In the genomic region with DNA sequence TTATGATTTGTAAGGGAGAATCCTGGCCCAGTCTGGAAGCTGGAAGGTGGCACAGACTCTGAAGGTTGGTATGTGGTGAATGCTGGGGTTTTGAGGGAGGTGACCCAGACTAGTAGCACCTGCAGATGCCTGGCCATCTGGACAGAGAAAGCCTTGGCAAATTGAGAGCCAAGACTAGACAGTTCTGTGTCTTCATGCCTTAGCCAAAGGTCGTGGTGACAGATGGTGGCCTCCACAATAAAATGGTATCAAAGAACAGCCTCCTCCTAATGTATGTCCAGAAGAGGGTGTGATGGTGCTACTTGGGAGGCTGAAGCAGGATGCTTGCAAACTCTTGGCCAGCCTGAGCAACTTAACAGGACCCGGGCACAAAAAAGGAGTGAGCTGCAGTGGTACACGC, we compare ENCODE assay signal across 24 mouse cellular contexts. TPM values are rescaled to one million over a fixed set of nuclear protein-coding genes. Genes with fewer than 3 reads are reported as not detected.
DNase-seq lines count a peak whose midpoint lies in the region; ATAC-seq and TF ChIP-seq lines count a peak whose summit lies in the region.
"Had no signal": no experiment of that assay in that cellular context is flagged by ENCODE, and none has a peak within 500 bp of the region (broad histone marks: within the 10 kb centered on the region; RNA-seq: fewer than 3 reads in every experiment).

No protein-coding gene starts in this region.

- H3K27ac ChIP-seq in lung, postnatal 0 days (ENCODE audit: low read length) = peak overlapping the region; percentile 27; the same call in 1 of the 2 replicates
- no peak overlapping the region; the same call in 1 of the 2 replicates for H3K27ac ChIP-seq in cerebellum, adult 2 months (ENCODE audit: insufficient read depth, low read length)
- peak overlapping the region; percentile 28 for H3K27ac ChIP-seq in small intestine, adult 2 months (ENCODE audit: insufficient read depth, low read depth, low read length)
- H3K27ac ChIP-seq in limb, embryonic 10.5 days = no peak overlapping the region
- H3K27ac ChIP-seq: embryonic facial prominence, embryonic 10.5 days; forebrain, embryonic 15.5 days; hindbrain, embryonic 10.5 days; hindbrain, postnatal 0 days; liver, embryonic 14.5 days; midbrain, embryonic 13.5 days; neural tube, embryonic 12.5 days had no signal

- no peaks in the 10 kb centered on the region for H3K4me1 ChIP-seq in lung, postnatal 0 days (ENCODE audit: insufficient read depth, low read depth, low read length)
- H3K4me1 ChIP-seq in cerebellum, adult 2 months (ENCODE audit: control insufficient read depth, insufficient read depth, low read length) = peaks cover 14% of the 10 kb centered on the region
- peaks cover 15% of the 10 kb centered on the region for H3K4me1 ChIP-seq in small intestine, adult 2 months (ENCODE audit: control insufficient read depth, insufficient read depth, insufficient read length, low read length)
- H3K4me1 ChIP-seq in limb, embryonic 10.5 days = no peaks in the 10 kb centered on the region
- H3K4me1 ChIP-seq: forebrain, embryonic 15.5 days; heart, embryonic 12.5 days; midbrain, embryonic 13.5 days; neural tube, embryonic 12.5 days had no signal

- TF ChIP-seq EP300 in lung, postnatal 0 days (IDR thresholded peaks at IDR 0.05) = no peak

- H3K4me2 ChIP-seq in lung, postnatal 0 days (replicated peaks; ENCODE audit: low read depth, low read length) = no peak overlapping the region
- H3K4me2 ChIP-seq: forebrain, embryonic 15.5 days; heart, embryonic 12.5 days; midbrain, embryonic 13.5 days; neural tube, embryonic 12.5 days had no signal

- no peak for ATAC-seq in lung, postnatal 0 days
- ATAC-seq: forebrain, embryonic 15.5 days; hindbrain, postnatal 0 days; midbrain, embryonic 13.5 days had no signal

- WGBS in lung, postnatal 0 days = 54% methylated on average over 3 of the region's 3 CpGs
- 20% methylated on average over 3 of the region's 3 CpGs for WGBS in cerebellum, adult 2 months
- 29% methylated on average over 3 of the region's 3 CpGs for WGBS in small intestine, adult 2 months
- WGBS in limb, embryonic 10.5 days = 80% methylated on average over 3 of the region's 3 CpGs

- no peaks in the 10 kb centered on the region for H3K27me3 ChIP-seq in lung, postnatal 0 days (replicated peaks; ENCODE audit: insufficient read depth, low read length)
- H3K27me3 ChIP-seq in cerebellum, adult 2 months (ENCODE audit: control insufficient read depth, insufficient read depth, low read length) = no peaks in the 10 kb centered on the region
- no peaks in the 10 kb centered on the region for H3K27me3 ChIP-seq in small intestine, adult 2 months (ENCODE audit: control insufficient read depth, insufficient read depth, low read length)
- H3K27me3 ChIP-seq in limb, embryonic 10.5 days (ENCODE audit: low read depth, poor library complexity, severe bottlenecking) = no peaks in the 10 kb centered on the region
- H3K27me3 ChIP-seq: forebrain, embryonic 15.5 days; heart, embryonic 12.5 days; megakaryocyte, embryonic 14.5 days; midbrain, embryonic 13.5 days; neural tube, embryonic 12.5 days had no signal

- DNase-seq in lung, postnatal 0 days (ENCODE audit: low spot score) = no peak
- no peak for DNase-seq in lung, adult 18-20 months
- DNase-seq in cerebellum, adult 2 months = peak; percentile 81 to 91
- peak; percentile 78 to 85 for DNase-seq in cerebellum, postnatal 25 days
- no peak for DNase-seq in heart, adult 9 months (ENCODE audit: low spot score in 2 of 2)
- DNase-seq in urinary bladder, postnatal 14 days (ENCODE audit: low spot score) = no peak
- DNase-seq in limb, embryonic 10.5 days (ENCODE audit: low spot score) = no peak
- DNase-seq: adrenal gland, postnatal 36 days; heart, postnatal 10 days; kidney, adult 8-10 months; kidney, postnatal 10 days; layer of hippocampus, postnatal 36 days; retina, postnatal 1 day; thymus, postnatal 14 days had no signal

- H3K36me3 ChIP-seq in lung, postnatal 0 days (ENCODE audit: insufficient read depth, low read length) = no peaks in the 10 kb centered on the region
- no peaks in the 10 kb centered on the region for H3K36me3 ChIP-seq in small intestine, adult 2 months (ENCODE audit: control insufficient read depth, insufficient read depth, low read length)
- H3K36me3 ChIP-seq in limb, embryonic 10.5 days = no peaks in the 10 kb centered on the region
- H3K36me3 ChIP-seq: embryonic facial prominence, embryonic 10.5 days; forebrain, embryonic 15.5 days; heart, embryonic 12.5 days; hindbrain, embryonic 10.5 days; midbrain, embryonic 13.5 days; neural tube, embryonic 12.5 days had no signal

- H3K9ac ChIP-seq in lung, postnatal 0 days (replicated peaks; ENCODE audit: low read depth) = no peak overlapping the region
- H3K9ac ChIP-seq: forebrain, embryonic 15.5 days; heart, embryonic 12.5 days; liver, embryonic 14.5 days; midbrain, embryonic 13.5 days; neural tube, embryonic 12.5 days had no signal

- no peak overlapping the region for H3K4me3 ChIP-seq in lung, postnatal 0 days (ENCODE audit: low read depth, low read length)
- no peak overlapping the region for H3K4me3 ChIP-seq in cerebellum, adult 2 months (replicated peaks; ENCODE audit: insufficient read depth, low read depth, low read length)
- H3K4me3 ChIP-seq in small intestine, adult 2 months (ENCODE audit: low read depth, low read length) = no peak overlapping the region
- H3K4me3 ChIP-seq in limb, embryonic 10.5 days = no peak overlapping the region
- H3K4me3 ChIP-seq: embryonic facial prominence, embryonic 10.5 days; forebrain, embryonic 15.5 days; heart, embryonic 12.5 days; hindbrain, embryonic 10.5 days; megakaryocyte, embryonic 14.5 days; midbrain, embryonic 13.5 days; neural tube, embryonic 12.5 days had no signal

- TF ChIP-seq POLR2A in cerebellum, adult 2 months (IDR thresholded peaks at IDR 0.05; ENCODE audit: borderline replicate concordance, insufficient read depth, low read length) = no peak
- TF ChIP-seq POLR2A in small intestine, adult 2 months (IDR thresholded peaks at IDR 0.05; ENCODE audit: low read depth, low read length) = no peak

- H3K9me3 ChIP-seq in lung, postnatal 0 days (ENCODE audit: low read length) = no peaks in the 10 kb centered on the region
- H3K9me3 ChIP-seq in limb, embryonic 10.5 days (replicated peaks) = no peaks in the 10 kb centered on the region
- H3K9me3 ChIP-seq: embryonic facial prominence, embryonic 10.5 days; forebrain, embryonic 15.5 days; heart, embryonic 12.5 days; hindbrain, embryonic 10.5 days; megakaryocyte, embryonic 14.5 days; midbrain, embryonic 13.5 days; neural tube, embryonic 12.5 days had no signal

- TF ChIP-seq CTCF in lung, postnatal 0 days (IDR thresholded peaks at IDR 0.05) = no peak
- peak; percentile 17; the same call in 1 of the 2 replicates for TF ChIP-seq CTCF in cerebellum, adult 2 months (IDR thresholded peaks at IDR 0.05; ENCODE audit: borderline replicate concordance, insufficient read depth, low read depth, low read length)
- no peak for TF ChIP-seq CTCF in small intestine, adult 2 months (IDR thresholded peaks at IDR 0.05; ENCODE audit: extremely low read depth, insufficient read length, insufficient replicate concordance, low read depth, low read length)

RNA-seq across cellular contexts. Expression of a gene that starts 16.5 kb away (rescaled TPM):
- polyA plus RNA-seq in lung, postnatal 0 days (2015; fragmentation: Nextera tagmentation; extraction: Ambion mirVana) = 5.7 and 6.2 TPM in 2 replicates
- 0.77 and 0.86 TPM in 2 replicates for polyA plus RNA-seq in cerebellum, adult 2 months (2012; rRNA removed)
- polyA plus RNA-seq in small intestine, adult 2 months (2012; rRNA removed) = 9.8 and 15.5 TPM in 2 replicates
- 0.80 and 0.86 TPM in 2 replicates for polyA plus RNA-seq in limb, embryonic 10.5 days (2016; fragmentation: Nextera tagmentation; extraction: Ambion mirVana)

RNA-seq across cellular contexts. Expression of a gene that starts 28.5 kb away (rescaled TPM):
- polyA plus RNA-seq in lung, postnatal 0 days (2015; fragmentation: Nextera tagmentation; extraction: Ambion mirVana) = 21.4 and 25.5 TPM in 2 replicates
- polyA plus RNA-seq in cerebellum, adult 2 months (2012; rRNA removed) = 76.9 and 81.9 TPM in 2 replicates
- 4.2 and 7.0 TPM in 2 replicates for polyA plus RNA-seq in small intestine, adult 2 months (2012; rRNA removed)
- 15.9 and 17.9 TPM in 2 replicates for polyA plus RNA-seq in limb, embryonic 10.5 days (2016; fragmentation: Nextera tagmentation; extraction: Ambion mirVana)

RNA-seq across cellular contexts. Expression of a gene that starts 42.5 kb away (rescaled TPM):
- 58.7 and 62.4 TPM in 2 replicates for polyA plus RNA-seq in lung, postnatal 0 days (2015; fragmentation: Nextera tagmentation; extraction: Ambion mirVana)
- polyA plus RNA-seq in cerebellum, adult 2 months (2012; rRNA removed) = 86.8 and 92.5 TPM in 2 replicates
- 25.7 and 39.0 TPM in 2 replicates for polyA plus RNA-seq in small intestine, adult 2 months (2012; rRNA removed)
- 125 and 132 TPM in 2 replicates for polyA plus RNA-seq in limb, embryonic 10.5 days (2016; fragmentation: Nextera tagmentation; extraction: Ambion mirVana)

RNA-seq across cellular contexts. Expression of a gene that starts 60.0 kb away (rescaled TPM):
- polyA plus RNA-seq in lung, postnatal 0 days (2015; fragmentation: Nextera tagmentation; extraction: Ambion mirVana) = 259 and 268 TPM in 2 replicates
- polyA plus RNA-seq in cerebellum, adult 2 months (2012; rRNA removed) = 106 and 107 TPM in 2 replicates
- 63.8 and 141 TPM in 2 replicates for polyA plus RNA-seq in small intestine, adult 2 months (2012; rRNA removed)
- 583 and 781 TPM in 2 replicates for polyA plus RNA-seq in limb, embryonic 10.5 days (2016; fragmentation: Nextera tagmentation; extraction: Ambion mirVana)

Comparison
In these comparisons a context has a peak if more than half of its experiments do, and no peak if none do; other contexts are left out.
1. DNase-seq: peak in cerebellum, adult 2 months (2 of 2) and cerebellum, postnatal 25 days (2 of 2); none in lung, postnatal 0 days (single experiment), lung, adult 18-20 months (0 of 2), heart, adult 9 months (0 of 2), urinary bladder, postnatal 14 days (single experiment) and limb, embryonic 10.5 days (single experiment).
2. H3K27ac ChIP-seq: peak in lung, postnatal 0 days (single experiment) and small intestine, adult 2 months (single experiment); none in cerebellum, adult 2 months (single experiment) and limb, embryonic 10.5 days (single experiment).